Mouse (Mus musculus): ENCODE data around the gene Olfr282.

- TF ChIP-seq POLR2A (IDR thresholded peaks at IDR 0.05; ENCODE audit: insufficient read length, low read depth) (no peak), POLR2AphosphoS2 (IDR thresholded peaks at IDR 0.05; ENCODE audit: insufficient read length, low read depth) (no peak), E2F4 (IDR thresholded peaks at IDR 0.05; ENCODE audit: insufficient read depth) (no peak), MAX (IDR thresholded peaks at IDR 0.05; ENCODE audit: low read depth) (no peak), TCF12 (IDR thresholded peaks at IDR 0.05; ENCODE audit: insufficient read depth, poor library complexity, severe bottlenecking) (no peak), CEBPB (IDR thresholded peaks at IDR 0.05; ENCODE audit: insufficient read depth, poor library complexity, severe bottlenecking) (no peak), MYOD1 (IDR thresholded peaks at IDR 0.05; ENCODE audit: control insufficient read depth in 1 of 3, insufficient read length in 2 of 3, low read depth in 2 of 3) (no peak), TCF3 (IDR thresholded peaks at IDR 0.05; ENCODE audit: insufficient read length, low read depth) (no peak)
Observed at GRCm38 (mm10) chr15:98479568-98480102, 48.6 kb downstream of the Olfr282 start.
